Mouse (Mus musculus) small intestine, adult 2 months (tissue): ENCODE data around the gene Sec14l2.
A peak's percentile ranks its signal among the peaks of the same experiment; 100 is the strongest.

Experiments
- CTCF ChIP-seq: fragments of 200-500 bp; IDR thresholded peaks from 2 replicates; pipeline ENCODE4 v1.5.1; 2012; ENCODE audit warnings: low read depth, mild to moderate bottlenecking, control low read depth, inconsistent platforms, low read length, moderate library complexity, mixed read lengths; ENCODE audit not compliant: insufficient replicate concordance, insufficient read length; ENCODE audit errors: extremely low read depth
- POLR2A ChIP-seq: fragments of 200-500 bp; IDR thresholded peaks from 2 replicates; pipeline ENCODE4 v1.6.1; 2012; ENCODE audit warnings: low read depth, mild to moderate bottlenecking, control low read depth, inconsistent platforms, low read length, moderate library complexity

DNA sequence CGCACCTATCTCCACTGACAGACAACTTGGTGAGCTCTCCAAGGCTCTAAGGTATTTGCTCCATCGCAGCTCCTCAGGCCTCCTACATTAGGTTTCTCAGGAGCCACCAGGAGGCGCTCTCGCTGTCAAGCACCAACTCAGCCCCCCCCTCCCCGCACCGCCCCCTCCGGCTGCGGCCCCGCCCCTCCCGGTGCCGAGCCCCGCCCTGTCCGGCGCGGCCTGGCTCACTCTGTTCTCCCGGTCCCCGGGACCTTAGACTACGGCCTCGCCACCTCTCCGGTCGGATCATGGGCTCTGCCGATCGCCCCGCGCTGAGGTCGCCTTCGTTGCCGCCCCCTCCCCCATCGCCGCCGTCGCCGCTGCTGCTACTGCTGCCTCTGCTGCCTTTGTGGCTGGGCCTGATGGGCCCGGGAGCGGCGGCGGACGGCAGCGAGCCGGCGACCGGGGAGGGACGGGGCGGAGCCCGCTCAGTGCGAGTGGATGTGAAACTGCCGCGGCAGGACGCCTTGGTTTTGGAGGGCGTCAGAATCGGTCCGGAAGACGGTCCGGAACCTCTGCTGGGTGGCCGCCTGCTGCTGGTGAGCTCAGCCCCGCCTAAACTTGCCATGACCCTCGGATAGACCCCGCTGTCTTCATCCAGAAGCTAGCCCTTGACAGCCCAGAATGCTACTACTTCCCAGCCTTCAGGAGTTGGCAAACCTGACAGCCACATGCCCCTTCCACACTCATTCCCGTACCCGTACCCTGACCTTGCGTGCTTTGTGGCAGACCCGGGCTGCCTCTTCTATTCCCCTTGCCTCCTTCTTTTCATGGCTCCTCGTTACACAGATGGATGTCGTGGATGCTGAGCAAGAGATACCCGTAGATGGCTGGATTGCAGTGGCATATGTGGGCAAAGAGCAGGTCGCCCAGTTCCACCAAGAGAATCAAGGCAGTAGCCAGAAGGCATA lies 12.0 kb upstream of the Sec14l2 start, which contains the start of gene Rnf215:
- TF ChIP-seq CTCF, result peak; percentile 90
- peak; percentile 86 for TF ChIP-seq POLR2A
